Mouse (Mus musculus): ENCODE data around the gene Pcbd2.

GRCm38 (mm10) chr13:55712846-55713245 lies 14.3 kb upstream of the Pcbd2 start:
- TF ChIP-seq GATA1 (IDR thresholded peaks at IDR 0.05; ENCODE audit: borderline replicate concordance, low read length) (no peak), FLI1 (IDR thresholded peaks at IDR 0.05; ENCODE audit: low read length) (no peak)

Measured in megakaryocyte, embryonic 14.5 days (primary cell).